Mouse (Mus musculus) testis, adult 10 weeks (tissue): ENCODE results near the gene Mall. TPM values are rescaled to one million over a fixed set of nuclear protein-coding genes. Genes with fewer than 3 reads are reported as not detected.

Experiments used
- polyA plus RNA-seq: library from polyadenylated mRNA; stranded (reverse); fragments of 350-450 nt; fragmentation: Illumina TruSeq; extraction: RNeasy Lipid Tissue Mini Kit (QIAGEN cat#74804); gene quantifications from one replicate; pipeline ENCODE4 v1.2.3, GENCODE M21; 2014; ENCODE audit warnings: low read depth, low replicate concordance

The Mall gene
- polyA plus RNA-seq, result 0.62 TPM

GRCm38 (mm10) chr2:127729671-127730070, at the start of gene Mall:
Mall (minus strand) TSS chr2:127729932.

GRCm38 (mm10) chr2:127656086-127656720, 73.5 kb downstream of the Mall start, which contains the start of gene Mal:
Mal (minus strand) TSS chr2:127656695.

Other genes starting within 250 kb of the Mall start
- 0.73 TPM for gene Kcnip3, start 207.8 kb downstream of the Mall start, polyA plus RNA-seq
- gene Prom2, start 188.5 kb downstream of the Mall start, polyA plus RNA-seq, result 0.17 TPM
- 7.4 TPM for gene Zfp661, start 142.8 kb downstream of the Mall start, polyA plus RNA-seq
- 11.0 TPM for gene Mrps5, start 142.7 kb downstream of the Mall start, polyA plus RNA-seq
- gene Mal, start 73.2 kb downstream of the Mall start, polyA plus RNA-seq, result 3.5 TPM
- 350 TPM for gene Nphp1, start 59.0 kb upstream of the Mall start, polyA plus RNA-seq
- gene Mtln, start 62.6 kb upstream of the Mall start, polyA plus RNA-seq, result 6.5 TPM
- 180 TPM for gene Bub1, start 101.9 kb upstream of the Mall start, polyA plus RNA-seq
- gene Acoxl, start 108.9 kb upstream of the Mall start, polyA plus RNA-seq, result 0.07 TPM